ENCODE assay signal across 14 mouse cellular contexts in genomic region chr16:6807835-6808234, GRCm38 (mm10).
"Had no signal": no experiment of that assay in that cellular context is flagged by ENCODE, and none has a peak within 500 bp of the region (broad histone marks: within the 10 kb centered on the region; RNA-seq: fewer than 3 reads in every experiment).

No protein-coding gene starts in this region.

- DNase-seq: kidney, postnatal 36 days; layer of hippocampus, adult 9-11 months; left cerebral cortex, postnatal 4 days; lung, adult 18-20 months; retina, postnatal 1 day; right cerebral cortex, postnatal 4 days; spleen, adult 18-20 months; thymus, adult 2 months; thymus, postnatal 36 days had no signal

- H3K36me3 ChIP-seq: limb, embryonic 13.5 days; midbrain, embryonic 12.5 days; neural tube, embryonic 13.5 days had no signal

- H3K27ac ChIP-seq: limb, embryonic 13.5 days; liver, embryonic 14.5 days; midbrain, embryonic 12.5 days; neural tube, embryonic 13.5 days had no signal

- ATAC-seq: midbrain, embryonic 16.5 days had no signal

- H3K4me1 ChIP-seq: midbrain, embryonic 12.5 days had no signal

- H3K9ac ChIP-seq: limb, embryonic 13.5 days; liver, embryonic 14.5 days; midbrain, embryonic 12.5 days; neural tube, embryonic 13.5 days had no signal

- H3K4me2 ChIP-seq: limb, embryonic 13.5 days; midbrain, embryonic 12.5 days; neural tube, embryonic 13.5 days had no signal

- H3K4me3 ChIP-seq: limb, embryonic 13.5 days; midbrain, embryonic 12.5 days; neural tube, embryonic 13.5 days had no signal

- H3K27me3 ChIP-seq: limb, embryonic 13.5 days; midbrain, embryonic 12.5 days; neural tube, embryonic 13.5 days had no signal

- H3K9me3 ChIP-seq: limb, embryonic 13.5 days; midbrain, embryonic 12.5 days; neural tube, embryonic 13.5 days had no signal
